Mouse (Mus musculus) MEL (cell line): ENCODE measurements around the gene Cchcr1.
"Not testable (repeated sequence)": the region's sequence is repeated elsewhere in the genome, so short reads cannot be mapped to it uniquely, and the experiment has no call there.

ENCODE experiments used
- BHLHE40 ChIP-seq: IDR thresholded peaks from 2 replicates; pipeline ENCODE4 v1.6.1; 2012; ENCODE audit warnings: low read depth, mild to moderate bottlenecking, inconsistent platforms, low read length, improper control_type of control experiment, borderline replicate concordance
- CHD1 ChIP-seq: IDR thresholded peaks from 2 replicates; pipeline ENCODE4 v1.6.1; 2012; ENCODE audit warnings: low read depth, mild to moderate bottlenecking, inconsistent platforms, low read length, improper control_type of control experiment
- CTCF ChIP-seq, 3 experiments: IDR thresholded peaks in 2 of 3; conservative IDR thresholded peaks in 1 of 3; 2 replicates each; pipeline ENCODE4 v1.5.1; 2011 to 2012; ENCODE audit warnings: low read length in 3 of 3, low read depth in 2 of 3, mild to moderate bottlenecking in 2 of 3, improper control_type of control experiment in 1 of 3, inconsistent platforms in 1 of 3, mixed read lengths in 1 of 3, moderate library complexity in 1 of 3; ENCODE audit not compliant: control insufficient read depth in 1 of 3, insufficient read depth in 1 of 3, poor library complexity in 1 of 3, severe bottlenecking in 1 of 3
- E2F4 ChIP-seq: IDR thresholded peaks from 2 replicates; pipeline ENCODE4 v1.6.1; 2011; ENCODE audit warnings: low read depth, low read length, improper control_type of control experiment, borderline replicate concordance
- ELF1 ChIP-seq: IDR thresholded peaks from 2 replicates; pipeline ENCODE4 v1.6.1; 2014; ENCODE audit warnings: low read depth, mild to moderate bottlenecking, inconsistent platforms, low read length, improper control_type of control experiment, moderate library complexity
- MAFK ChIP-seq: IDR thresholded peaks from 2 replicates; pipeline ENCODE4 v1.6.1; 2011; ENCODE audit warnings: low read depth, mild to moderate bottlenecking, low read length, improper control_type of control experiment, borderline replicate concordance
- MAZ ChIP-seq: IDR thresholded peaks from 2 replicates; pipeline ENCODE4 v1.6.1; 2012; ENCODE audit warnings: low read depth, mild to moderate bottlenecking, inconsistent platforms, low read length, improper control_type of control experiment
- POLR2A ChIP-seq, 2 experiments: IDR thresholded peaks; 2 replicates each; pipeline ENCODE4 v1.6.1; 2011 to 2012; ENCODE audit warnings: low read length in 2 of 2, mild to moderate bottlenecking in 2 of 2, control low read depth in 1 of 2, improper control_type of control experiment in 1 of 2, low read depth in 1 of 2, moderate library complexity in 1 of 2; ENCODE audit not compliant: control insufficient read depth in 1 of 2, insufficient read depth in 1 of 2, poor library complexity in 1 of 2
- SMC3 ChIP-seq: IDR thresholded peaks from 2 replicates; pipeline ENCODE4 v1.6.1; 2011; ENCODE audit warnings: low read depth, low read length, improper control_type of control experiment
- UBTF ChIP-seq: IDR thresholded peaks from 2 replicates; pipeline ENCODE4 v1.6.1; 2012; ENCODE audit warnings: low read depth, mild to moderate bottlenecking, inconsistent platforms, low read length, improper control_type of control experiment, moderate library complexity, borderline replicate concordance; ENCODE audit not compliant: insufficient read depth
- USF1 ChIP-seq: IDR thresholded peaks from 2 replicates; pipeline ENCODE4 v1.6.1; 2014; ENCODE audit warnings: low read depth, mild to moderate bottlenecking, inconsistent platforms, low read length, improper control_type of control experiment, moderate library complexity
- ZC3H11A ChIP-seq: IDR thresholded peaks from 2 replicates; pipeline ENCODE4 v1.6.1; 2012; ENCODE audit warnings: low read depth, mild to moderate bottlenecking, inconsistent platforms, low read length, improper control_type of control experiment
- ZKSCAN1 ChIP-seq: IDR thresholded peaks from 2 replicates; pipeline ENCODE4 v1.6.1; 2012; ENCODE audit warnings: low read depth, mild to moderate bottlenecking, inconsistent platforms, low read length, improper control_type of control experiment, moderate library complexity
- ZMIZ1 ChIP-seq: IDR thresholded peaks from 2 replicates; pipeline ENCODE4 v1.6.1; 2012; ENCODE audit warnings: low read depth, mild to moderate bottlenecking, inconsistent platforms, low read length, improper control_type of control experiment, moderate library complexity

GRCm38 (mm10) chr17:35508279-35508678 is 8.6 kb upstream of the Cchcr1 start:
- not testable (repeated sequence) for TF ChIP-seq ZKSCAN1; USF1; UBTF; MAFK; SMC3; ZMIZ1; E2F4; BHLHE40; MAZ; CTCF (IDR thresholded peaks at IDR 0.05 in 2 of 3, conservative IDR thresholded peaks at IDR 0.05 in 1 of 3; ENCODE audit: control insufficient read depth in 1 of 3, insufficient read depth in 1 of 3, low read depth in 2 of 3, low read length in 3 of 3, poor library complexity in 1 of 3, severe bottlenecking in 1 of 3); POLR2A (IDR thresholded peaks at IDR 0.05; ENCODE audit: control insufficient read depth in 1 of 2, insufficient read depth in 1 of 2, low read depth in 1 of 2, low read length in 2 of 2, poor library complexity in 1 of 2); ELF1; ZC3H11A; CHD1
